Mouse (Mus musculus): ENCODE results near the gene Tnnt1. TPM values are rescaled to one million over a fixed set of nuclear protein-coding genes. Genes with fewer than 3 reads are reported as not detected.

Tnnt1 gene
- polyA plus RNA-seq, 1 experiment from 2014 or later = 37.2 TPM

DNA sequence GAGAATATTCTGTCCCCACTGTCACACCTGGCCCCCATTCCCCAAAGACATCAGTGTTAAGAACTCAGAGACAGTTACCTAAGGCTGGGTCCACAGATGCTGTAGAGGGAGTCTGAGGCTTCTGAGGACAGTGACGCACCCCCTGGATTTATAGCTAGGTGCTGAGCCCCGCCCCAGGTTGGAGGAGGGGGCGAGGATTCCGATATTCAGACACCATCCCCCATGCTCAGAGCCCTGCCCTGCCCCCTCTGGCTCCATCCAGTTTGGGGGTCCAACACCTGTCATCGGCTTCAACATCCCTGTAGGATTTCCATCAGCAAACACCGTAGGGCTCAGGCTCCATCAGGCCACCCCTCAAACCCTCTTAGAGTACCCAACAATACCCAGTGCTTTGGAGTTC, 329 bp downstream of the Tnnt1 start:
- Histone ChIP-seq H3K4me1 (peaks cover 55% of the 10 kb centered on the region), H3K27ac (no peak overlapping the region), H3K4me3 (replicated peaks) (no peak overlapping the region), H3K27me3 (no peaks in the 10 kb centered on the region), H3K9me3 (replicated peaks) (no peaks in the 10 kb centered on the region), H3K36me3 (no peaks in the 10 kb centered on the region), H3K4me2 (no peak overlapping the region), H3K9ac (no peak overlapping the region)
- WGBS = 55% methylated on average over 6 of the region's 6 CpGs
- ATAC-seq (replicated peaks; ENCODE audit: low FRiP score) = no peak

DNA sequence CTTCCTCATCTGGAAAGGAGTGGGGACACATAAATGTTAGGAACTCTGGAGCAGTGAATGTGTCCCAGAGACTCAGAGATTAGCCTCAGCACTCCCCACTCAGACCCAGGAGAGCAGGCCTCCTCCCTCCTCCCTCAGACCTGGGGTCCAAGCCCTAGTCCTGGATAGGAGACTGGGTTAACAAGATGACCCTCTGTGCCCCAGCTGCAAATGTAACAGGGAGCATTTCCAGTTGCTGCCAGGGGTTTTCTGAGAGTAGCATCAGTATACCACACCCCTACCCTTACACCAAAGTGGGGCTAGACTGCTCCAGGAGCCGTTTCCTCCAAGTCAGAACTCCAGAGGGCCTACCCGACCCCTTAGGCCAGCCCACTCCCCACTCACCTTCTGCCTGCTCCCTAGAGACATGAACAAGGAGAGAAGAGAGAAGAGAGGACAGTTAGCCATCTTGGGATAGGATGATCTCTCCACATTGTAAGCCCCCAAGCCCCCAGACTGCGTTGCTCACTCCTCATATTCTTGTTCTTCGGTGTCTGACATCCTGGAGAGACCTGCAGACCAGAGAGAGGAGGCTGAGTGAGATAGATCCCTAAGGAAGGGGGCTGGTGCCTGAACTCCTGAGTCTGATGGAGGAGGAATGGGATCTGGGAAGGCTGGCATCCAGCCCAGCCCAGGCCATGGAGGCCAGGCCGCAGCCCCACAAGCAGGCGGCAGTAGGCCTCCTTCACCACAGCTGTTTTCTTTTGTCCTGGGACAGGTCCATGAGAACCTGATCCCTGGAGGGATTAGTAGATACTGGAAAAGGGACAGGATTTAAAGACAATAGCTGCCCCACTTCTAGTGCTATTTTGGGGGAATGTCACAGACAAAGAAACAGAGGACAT, 2.1 kb downstream of the Tnnt1 start:
- ATAC-seq (replicated peaks; ENCODE audit: low FRiP score) = no peak; the same call in 1 of the 2 replicates
- H3K27me3 ChIP-seq = no peaks in the 10 kb centered on the region
- H3K4me1 ChIP-seq = peaks cover 57% of the 10 kb centered on the region
- H3K9ac ChIP-seq = no peak overlapping the region
- H3K4me3 ChIP-seq (replicated peaks) = no peak overlapping the region
- WGBS = 42% methylated on average over 6 of the region's 6 CpGs
- 0 out of 2 replicates have a peak overlapping the region, but pooled peaks have one; percentile 4 for H3K4me2 ChIP-seq
- no peaks in the 10 kb centered on the region for H3K36me3 ChIP-seq
- peak overlapping the region; percentile 78 for H3K27ac ChIP-seq
- no peaks in the 10 kb centered on the region for H3K9me3 ChIP-seq (replicated peaks)

DNA sequence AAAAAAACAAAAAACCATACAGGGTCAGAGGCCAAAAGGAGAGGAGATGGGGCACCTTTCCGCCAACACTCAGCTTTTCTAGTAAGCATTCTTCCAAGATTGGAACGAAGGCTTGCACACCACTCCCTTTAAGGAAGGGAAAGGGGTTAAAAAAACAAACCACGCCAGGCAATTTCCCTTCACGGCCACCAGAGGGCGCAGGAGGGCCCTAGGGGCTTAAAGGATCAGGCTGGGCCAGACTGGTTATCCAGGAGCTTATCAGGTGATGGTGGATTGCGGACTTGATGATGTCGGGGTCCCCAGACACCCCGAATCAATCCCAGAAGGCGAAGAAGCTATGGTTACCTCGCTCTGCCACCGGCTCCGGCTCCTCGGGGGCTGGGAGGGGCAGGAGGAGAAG, 2.9 kb downstream of the Tnnt1 start:
- WGBS = 33% methylated on average over 13 of the region's 13 CpGs

DNA sequence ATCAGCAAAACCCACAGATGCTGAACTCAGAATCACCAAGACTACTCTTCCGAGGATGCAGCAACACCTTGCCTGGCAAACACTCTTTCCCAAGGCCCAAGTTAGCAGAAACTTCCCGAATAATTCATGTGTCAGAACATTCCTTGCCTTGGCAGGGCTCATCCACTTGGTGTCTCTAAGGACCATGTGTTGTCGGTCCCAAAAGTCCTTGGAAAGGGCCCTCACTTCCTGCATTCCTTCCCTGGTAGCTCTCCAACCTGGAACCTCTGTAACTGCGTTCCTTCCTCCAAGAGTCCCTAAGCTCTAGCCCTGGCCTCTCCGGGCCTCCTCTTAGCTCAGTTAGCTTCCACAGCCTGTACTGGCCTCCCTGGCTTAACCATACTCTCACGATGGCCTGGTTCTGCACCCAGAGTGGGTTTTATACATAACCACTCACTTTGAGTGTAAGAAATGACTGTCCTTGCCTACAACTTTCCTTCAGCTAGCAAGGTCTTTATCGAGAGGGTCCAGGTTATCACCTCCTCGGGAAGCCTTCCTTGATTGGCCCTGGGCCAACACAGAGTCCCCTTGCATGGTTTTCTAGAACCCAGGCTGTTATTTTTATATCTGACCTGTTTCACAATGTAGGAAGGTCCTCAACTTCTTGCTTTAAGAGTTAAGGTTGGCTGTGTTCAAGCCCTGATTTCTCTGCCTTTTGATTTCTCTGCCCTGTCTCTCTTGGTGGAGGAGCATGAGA, 4.5 kb downstream of the Tnnt1 start:
- no peak overlapping the region for H3K4me2 ChIP-seq
- ATAC-seq (replicated peaks; ENCODE audit: low FRiP score) = no peak
- peaks cover 52% of the 10 kb centered on the region for H3K4me1 ChIP-seq
- H3K36me3 ChIP-seq = no peaks in the 10 kb centered on the region
- H3K9ac ChIP-seq = no peak overlapping the region
- H3K27ac ChIP-seq = peak overlapping the region; percentile 38
- no peak overlapping the region for H3K4me3 ChIP-seq (replicated peaks)
- H3K27me3 ChIP-seq = no peaks in the 10 kb centered on the region
- no peaks in the 10 kb centered on the region for H3K9me3 ChIP-seq (replicated peaks)
- 64% methylated on average over 8 of the region's 8 CpGs for WGBS

More for the DNA sequence above, 2.9 kb downstream of the Tnnt1 start:
- no peak for ATAC-seq (replicated peaks; ENCODE audit: low FRiP score)
- Histone ChIP-seq H3K27ac (peak overlapping the region; percentile 78), H3K27me3 (no peaks in the 10 kb centered on the region), H3K9me3 (replicated peaks) (no peaks in the 10 kb centered on the region), H3K4me3 (replicated peaks) (no peak overlapping the region), H3K36me3 (no peaks in the 10 kb centered on the region), H3K9ac (no peak overlapping the region), H3K4me2 (no peak overlapping the region; the same call in 1 of the 2 replicates), H3K4me1 (peaks cover 56% of the 10 kb centered on the region)

DNA sequence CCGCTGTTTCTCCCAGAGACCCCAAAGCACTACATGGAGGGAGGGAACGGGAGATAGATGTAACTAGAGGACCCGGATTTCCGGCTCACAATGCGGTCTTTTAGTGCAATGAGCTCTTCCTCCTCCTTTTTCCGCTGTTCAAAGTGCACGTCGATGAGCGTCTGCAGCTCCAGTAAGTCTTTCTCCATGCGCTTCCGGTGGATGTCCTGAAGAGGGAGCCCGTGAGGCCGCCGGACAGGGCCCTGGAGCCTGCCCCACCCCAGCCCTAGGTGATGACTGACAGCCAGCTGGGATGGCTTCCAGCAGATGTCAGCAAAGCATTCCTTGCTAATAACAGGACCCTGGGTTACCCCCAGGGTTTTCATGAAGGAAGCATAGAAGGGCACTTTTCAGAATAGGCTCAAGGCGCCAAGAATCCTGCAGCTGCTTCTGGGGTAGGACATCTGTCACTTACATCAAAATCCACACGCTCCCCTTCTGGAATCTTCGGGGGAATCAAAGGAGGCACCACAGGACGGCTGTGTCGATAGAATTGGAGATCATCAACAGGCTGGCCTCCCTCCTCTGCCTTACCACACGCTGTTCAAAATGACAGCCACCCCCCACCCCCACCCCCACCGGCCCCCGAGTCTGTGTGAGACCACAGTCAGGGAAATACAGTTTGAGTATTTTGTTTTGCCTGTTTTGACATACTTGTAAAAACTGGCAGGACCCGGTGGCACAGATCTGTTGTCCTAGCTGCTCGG, 6.1 kb downstream of the Tnnt1 start:
- Histone ChIP-seq H3K4me3 (replicated peaks) (peak overlapping the region; percentile 12; the same call in 1 of the 2 replicates), H3K4me1 (peaks cover 41% of the 10 kb centered on the region), H3K36me3 (no peaks in the 10 kb centered on the region), H3K27ac (no peak overlapping the region), H3K9me3 (replicated peaks) (no peaks in the 10 kb centered on the region), H3K9ac (no peak overlapping the region), H3K4me2 (peak overlapping the region; percentile 41), H3K27me3 (no peaks in the 10 kb centered on the region)
- WGBS = 17% methylated on average over 24 of the region's 24 CpGs
- peak; percentile 63 for ATAC-seq (replicated peaks; ENCODE audit: low FRiP score)

DNA sequence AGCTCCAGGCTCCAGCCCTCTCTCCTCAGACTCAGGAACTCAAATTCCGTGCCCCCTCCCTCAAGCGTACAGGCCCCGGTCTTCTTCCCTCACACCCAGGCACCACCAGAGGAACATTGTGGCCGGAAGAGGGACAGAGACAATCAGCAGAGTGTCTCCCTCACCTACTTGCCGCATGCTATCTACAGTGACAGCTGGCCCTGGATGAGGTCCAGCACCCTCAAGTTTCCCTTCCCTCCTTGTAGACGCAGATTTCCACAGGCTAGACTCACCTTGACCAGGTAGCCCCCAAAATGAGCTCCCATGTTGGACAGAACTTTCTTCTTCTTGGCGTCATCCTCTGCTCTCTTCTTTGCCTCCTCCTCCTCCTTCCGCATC, 7.5 kb downstream of the Tnnt1 start:
- Histone ChIP-seq H3K27ac (no peak overlapping the region), H3K4me2 (no peak overlapping the region), H3K27me3 (no peaks in the 10 kb centered on the region), H3K9me3 (replicated peaks) (no peaks in the 10 kb centered on the region), H3K9ac (no peak overlapping the region), H3K4me3 (replicated peaks) (no peak overlapping the region), H3K36me3 (no peaks in the 10 kb centered on the region), H3K4me1 (peaks cover 34% of the 10 kb centered on the region)
- WGBS = 92% methylated on average over 8 of the region's 8 CpGs
- ATAC-seq (replicated peaks; ENCODE audit: low FRiP score) = no peak

DNA sequence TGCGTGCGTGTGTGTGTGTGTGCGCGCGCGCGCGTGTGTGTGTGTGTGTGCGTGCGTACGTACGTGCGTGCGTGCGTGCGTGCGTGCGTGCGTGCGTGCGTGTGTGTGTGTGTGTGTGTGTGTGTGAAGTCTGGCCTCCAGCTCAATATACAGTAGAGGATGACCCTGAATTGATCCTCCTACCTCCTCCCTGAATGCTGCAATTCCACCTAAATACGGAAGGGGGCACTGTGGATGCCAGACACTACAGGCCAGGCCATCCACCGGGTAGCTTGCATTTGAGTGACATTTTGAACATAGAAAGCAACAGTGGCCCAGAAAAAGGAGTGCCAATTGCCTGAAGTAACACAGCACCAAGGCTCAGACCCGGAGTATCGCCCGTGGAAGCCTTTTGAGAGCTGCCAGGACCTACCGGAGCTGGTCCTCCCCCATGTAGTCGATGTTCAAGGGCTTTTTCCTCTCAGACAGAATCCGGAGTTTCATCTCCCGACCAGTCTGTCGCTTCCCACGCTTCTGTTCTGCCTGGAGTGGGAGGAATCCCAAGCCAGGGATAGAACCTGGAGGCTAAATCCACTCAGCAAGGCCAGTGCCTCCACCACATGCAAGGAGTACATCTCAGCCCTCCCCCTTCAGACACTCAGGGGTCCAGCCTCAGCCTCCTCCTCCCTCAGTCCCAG, 8.0 kb downstream of the Tnnt1 start:
- H3K27me3 ChIP-seq = no peaks in the 10 kb centered on the region
- no peak overlapping the region for H3K27ac ChIP-seq
- no peak for ATAC-seq (replicated peaks; ENCODE audit: low FRiP score)
- no peak overlapping the region for H3K9ac ChIP-seq
- peaks cover 29% of the 10 kb centered on the region for H3K4me1 ChIP-seq
- H3K4me2 ChIP-seq = no peak overlapping the region
- 63% methylated on average over 27 of the region's 32 CpGs for WGBS
- no peaks in the 10 kb centered on the region for H3K9me3 ChIP-seq (replicated peaks)
- no peaks in the 10 kb centered on the region for H3K36me3 ChIP-seq
- H3K4me3 ChIP-seq (replicated peaks) = no peak overlapping the region

DNA sequence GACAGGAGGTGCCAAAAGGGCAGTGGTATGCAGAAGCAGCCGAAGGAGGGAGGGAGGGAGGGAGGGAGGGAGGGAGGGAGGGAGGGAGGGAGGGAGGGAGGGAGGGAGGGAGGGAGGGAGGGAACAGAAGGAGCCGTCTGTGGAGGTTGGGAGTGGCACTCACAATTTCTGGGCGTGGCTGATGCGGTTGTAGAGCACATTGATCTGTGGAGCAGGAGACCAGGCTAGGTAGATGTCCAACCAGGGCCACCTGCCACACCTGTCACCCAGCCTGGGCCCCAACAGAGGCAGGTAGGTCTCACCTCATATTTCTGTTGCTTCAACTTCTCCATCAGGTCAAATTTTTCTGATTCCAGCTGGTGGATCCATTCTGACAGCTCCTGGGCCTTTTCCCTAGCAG, 9.0 kb downstream of the Tnnt1 start:
- Histone ChIP-seq H3K27ac (no peak overlapping the region), H3K9me3 (replicated peaks) (no peaks in the 10 kb centered on the region), H3K9ac (no peak overlapping the region), H3K4me3 (replicated peaks) (no peak overlapping the region), H3K27me3 (no peaks in the 10 kb centered on the region), H3K36me3 (no peaks in the 10 kb centered on the region), H3K4me1 (peaks cover 29% of the 10 kb centered on the region), H3K4me2 (no peak overlapping the region)
- no peak for ATAC-seq (replicated peaks; ENCODE audit: low FRiP score)
- WGBS = 58% methylated on average over 3 of the region's 4 CpGs

DNA sequence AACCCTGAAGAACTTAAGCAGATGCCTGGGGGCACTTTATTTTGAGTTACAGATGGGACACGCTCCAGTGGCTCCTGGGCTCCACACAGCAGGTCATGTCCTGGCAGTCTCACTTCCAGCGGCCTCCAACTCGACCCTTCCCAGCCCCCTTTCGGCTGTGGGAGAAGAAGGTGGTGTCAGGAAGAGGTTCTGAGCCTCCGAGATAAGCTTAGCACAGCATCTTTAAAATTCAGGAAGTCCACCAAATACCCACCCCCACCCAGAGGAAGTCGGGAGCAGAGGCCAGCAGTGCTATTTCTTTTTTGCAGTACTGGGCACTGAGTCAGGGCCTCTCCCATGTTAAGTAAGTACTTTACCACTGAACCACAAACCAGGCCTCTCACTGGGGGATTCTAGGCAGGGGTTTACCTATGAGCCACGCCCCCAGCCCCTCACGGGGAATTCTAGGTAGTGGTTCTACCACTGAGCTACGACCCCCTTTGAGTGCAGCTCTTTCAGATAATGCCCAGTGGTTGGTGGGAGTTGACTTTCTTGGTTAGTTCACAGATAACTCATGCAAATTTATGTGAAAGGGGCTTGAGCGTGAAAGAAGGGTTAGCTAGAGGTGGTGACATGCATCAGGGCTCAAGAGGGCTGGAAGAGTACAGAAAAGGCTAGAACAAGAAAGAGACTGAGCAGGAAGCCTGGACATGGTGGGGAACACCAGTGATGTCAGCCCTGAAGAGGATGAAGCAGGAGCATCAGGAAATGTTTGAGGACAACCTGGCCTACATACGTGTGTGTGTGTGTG, 11.3 kb downstream of the Tnnt1 start:
- H3K27me3 ChIP-seq = no peaks in the 10 kb centered on the region
- no peaks in the 10 kb centered on the region for H3K36me3 ChIP-seq
- 46% methylated on average over 11 of the region's 11 CpGs for WGBS

GRCm38 (mm10) chr7:4503858-4504257, 12.3 kb downstream of the Tnnt1 start:
- no peaks in the 10 kb centered on the region for H3K36me3 ChIP-seq
- WGBS = 83% methylated on average over 5 of the region's 5 CpGs
- no peaks in the 10 kb centered on the region for H3K27me3 ChIP-seq
- H3K9me3 ChIP-seq (replicated peaks) = no peaks in the 10 kb centered on the region
- H3K4me3 ChIP-seq (replicated peaks) = no peak overlapping the region
- no peak for ATAC-seq (replicated peaks; ENCODE audit: low FRiP score)
- H3K4me2 ChIP-seq = no peak overlapping the region
- 0 out of 2 replicates have a peak overlapping the region, but pooled peaks have one; percentile 0 for H3K27ac ChIP-seq
- peaks cover 36% of the 10 kb centered on the region for H3K4me1 ChIP-seq
- no peak overlapping the region for H3K9ac ChIP-seq

More for the DNA sequence above, 11.3 kb downstream of the Tnnt1 start:
- peaks cover 31% of the 10 kb centered on the region for H3K4me1 ChIP-seq
- H3K27ac ChIP-seq = 0 out of 2 replicates have a peak overlapping the region, but pooled peaks have one; percentile 33
- ATAC-seq (replicated peaks; ENCODE audit: low FRiP score) = no peak
- no peak overlapping the region for H3K4me2 ChIP-seq
- H3K9ac ChIP-seq = no peak overlapping the region
- no peak overlapping the region for H3K4me3 ChIP-seq (replicated peaks)
- H3K9me3 ChIP-seq (replicated peaks) = no peaks in the 10 kb centered on the region

DNA sequence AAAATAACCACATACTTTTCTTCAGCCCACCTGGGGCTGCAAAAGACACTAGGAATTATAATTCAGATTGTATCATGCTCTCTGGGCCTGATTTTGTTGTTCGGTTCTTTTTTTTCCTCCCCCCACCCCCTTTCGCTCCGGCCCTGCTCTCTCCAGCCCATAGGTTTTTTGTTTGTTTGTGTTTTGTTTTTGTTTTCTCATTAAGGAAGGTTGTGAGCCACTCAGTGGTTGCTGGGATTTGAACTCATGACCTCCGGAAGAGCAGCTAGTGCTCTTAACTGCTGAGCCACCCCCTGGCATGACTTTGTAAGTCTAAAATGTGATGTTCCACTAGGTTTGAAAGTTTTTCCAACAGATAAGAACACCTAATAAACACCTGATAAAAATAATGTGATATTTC, 13.1 kb downstream of the Tnnt1 start:
- no peaks in the 10 kb centered on the region for H3K9me3 ChIP-seq (replicated peaks)
- H3K4me3 ChIP-seq (replicated peaks) = 0 out of 2 replicates have a peak overlapping the region, but pooled peaks have one; percentile 90
- peaks cover 43% of the 10 kb centered on the region for H3K4me1 ChIP-seq
- no peaks in the 10 kb centered on the region for H3K27me3 ChIP-seq
- H3K4me2 ChIP-seq = no peak overlapping the region
- no peak overlapping the region for H3K9ac ChIP-seq
- 86% methylated on average over 4 of the region's 4 CpGs for WGBS
- peak overlapping the region; percentile 91 for H3K27ac ChIP-seq
- ATAC-seq (replicated peaks; ENCODE audit: low FRiP score) = no peak
- H3K36me3 ChIP-seq = no peaks in the 10 kb centered on the region

All from kidney, embryonic 15.5 days (tissue).